Mouse (Mus musculus) thymus, postnatal 14 days (tissue): ENCODE measurements around the gene Ipmk.
"Not testable (repeated sequence)": the region's sequence is repeated elsewhere in the genome, so short reads cannot be mapped to it uniquely, and the experiment has no call there.

Experiments used
- DNase-seq: peaks from one replicate; pipeline ENCODE4 v3.0.0; 2021

Ipmk gene

GRCm38 (mm10) chr10:71376014-71376413 is 28.5 kb downstream of the Ipmk start:
- DNase-seq: no peak

- DNase-seq: no peak
Measured at GRCm38 (mm10) chr10:71380406-71380805, 32.8 kb downstream of the Ipmk start.

- DNase-seq: no peak
Measured at GRCm38 (mm10) chr10:71381471-71382033, 34.0 kb downstream of the Ipmk start.

- no peak for DNase-seq
Measured at GRCm38 (mm10) chr10:71382109-71382508, 34.5 kb downstream of the Ipmk start.

GRCm38 (mm10) chr10:71382858-71383551 is 35.4 kb downstream of the Ipmk start:
- DNase-seq: no peak

GRCm38 (mm10) chr10:71383552-71383924 is 36.0 kb downstream of the Ipmk start:
- not testable (repeated sequence) for DNase-seq

- no peak for DNase-seq
Measured at GRCm38 (mm10) chr10:71384159-71385044, 36.8 kb downstream of the Ipmk start.

- no peak for DNase-seq
Measured at GRCm38 (mm10) chr10:71389311-71389710, 41.7 kb downstream of the Ipmk start.

GRCm38 (mm10) chr10:71398383-71399145 is 51.0 kb downstream of the Ipmk start:
- DNase-seq: no peak

- no peak for DNase-seq
Measured at GRCm38 (mm10) chr10:71399399-71399798, 51.8 kb downstream of the Ipmk start.

GRCm38 (mm10) chr10:71399987-71400386 is 52.4 kb downstream of the Ipmk start:
- no peak for DNase-seq

- peak; percentile 56 for DNase-seq
Measured at GRCm38 (mm10) chr10:71400818-71401646, 53.5 kb downstream of the Ipmk start.

GRCm38 (mm10) chr10:71403638-71404037 is 56.1 kb downstream of the Ipmk start:
- DNase-seq: no peak

- no peak for DNase-seq
Measured at GRCm38 (mm10) chr10:71405523-71406217, 58.1 kb downstream of the Ipmk start.

- DNase-seq: no peak
Measured at GRCm38 (mm10) chr10:71409948-71410347, 62.4 kb downstream of the Ipmk start.

GRCm38 (mm10) chr10:71413401-71413800 is 65.8 kb downstream of the Ipmk start:
- DNase-seq: no peak

- DNase-seq: no peak
Measured at GRCm38 (mm10) chr10:71421531-71421930, 74.0 kb downstream of the Ipmk start.

GRCm38 (mm10) chr10:71422047-71423037 is 74.8 kb downstream of the Ipmk start:
- DNase-seq: peak; percentile 44

- no peak for DNase-seq
Measured at GRCm38 (mm10) chr10:71426740-71427139, 79.2 kb downstream of the Ipmk start.

- no peak for DNase-seq
Measured at GRCm38 (mm10) chr10:71427381-71427780, 79.8 kb downstream of the Ipmk start.
